Mouse (Mus musculus) embryonic fibroblast, embryonic 13.5 days (primary cell): ENCODE measurements at regions not wholly inside any gene's neighbourhood (a gene's known extent, or its start where the extent isn't known, plus 50 kb on each side); places are given as distances from the start of the nearest gene placed in this dataset.
A peak's percentile ranks its signal among the peaks of the same experiment; 100 is the strongest.

Experiments
- H3K27ac ChIP-seq: 2 replicates; pipeline ENCODE4 v1.5.1; 2012; ENCODE audit warnings: low read length, control low read depth, inconsistent platforms; ENCODE audit not compliant: insufficient read depth
- H3K4me1 ChIP-seq: 2 replicates; pipeline ENCODE4 v1.6.1; 2011; ENCODE audit warnings: low read length; ENCODE audit not compliant: control insufficient read depth, insufficient read depth
- H3K4me3 ChIP-seq: 2 replicates; pipeline ENCODE4 v1.5.1; 2011; ENCODE audit warnings: mild to moderate bottlenecking, control low read depth, low read length; ENCODE audit not compliant: insufficient read depth
- CTCF ChIP-seq: IDR thresholded peaks from 2 replicates; pipeline ENCODE4 v1.5.1; 2011; ENCODE audit warnings: mild to moderate bottlenecking, control low read depth, low read length, moderate library complexity, borderline replicate concordance; ENCODE audit not compliant: insufficient read depth
- POLR2A ChIP-seq: IDR thresholded peaks from 2 replicates; pipeline ENCODE4 v1.6.1; 2011; ENCODE audit warnings: low read depth, mild to moderate bottlenecking, control low read depth, low read length, moderate library complexity

- Histone ChIP-seq H3K4me3 (no peak overlapping the region), H3K4me1 (peaks cover 2% of the 10 kb centered on the region), H3K27ac (no peak overlapping the region)
- TF ChIP-seq CTCF (no peak), POLR2A (no peak)
Observed at GRCm38 (mm10) chr3:9137131-9137874, 472.6 kb downstream of the Zfp704 start.

GRCm38 (mm10) chr3:9133991-9134390, 475.9 kb downstream of the Zfp704 start:
- Histone ChIP-seq H3K27ac (no peak overlapping the region), H3K4me1 (peaks cover 7% of the 10 kb centered on the region), H3K4me3 (no peak overlapping the region)
- TF ChIP-seq CTCF (no peak), POLR2A (no peak)

GRCm38 (mm10) chr3:9132104-9132751, 477.7 kb downstream of the Zfp704 start:
- Histone ChIP-seq H3K27ac (peak overlapping the region; percentile 48; the same call in 1 of the 2 replicates), H3K4me3 (no peak overlapping the region), H3K4me1 (peaks cover 7% of the 10 kb centered on the region)
- TF ChIP-seq CTCF: no peak
- TF ChIP-seq POLR2A: no peak

- no peak for TF ChIP-seq POLR2A
- no peak for TF ChIP-seq CTCF
- Histone ChIP-seq H3K4me1 (peaks cover 7% of the 10 kb centered on the region), H3K4me3 (no peak overlapping the region), H3K27ac (no peak overlapping the region)
Observed at GRCm38 (mm10) chr3:9131366-9131765, 478.5 kb downstream of the Zfp704 start.

- H3K27ac ChIP-seq: no peak overlapping the region
- no peak overlapping the region for H3K4me3 ChIP-seq
- TF ChIP-seq CTCF (no peak), POLR2A (no peak)
- H3K4me1 ChIP-seq: peaks cover 7% of the 10 kb centered on the region
Observed at GRCm38 (mm10) chr3:9128407-9128806, 481.5 kb downstream of the Zfp704 start.

- H3K4me3 ChIP-seq: no peak overlapping the region
- no peaks in the 10 kb centered on the region for H3K4me1 ChIP-seq
- TF ChIP-seq CTCF: no peak
- no peak for TF ChIP-seq POLR2A
- H3K27ac ChIP-seq: no peak overlapping the region
Observed at GRCm38 (mm10) chr3:9123079-9123478, 486.8 kb downstream of the Zfp704 start.

- H3K4me1 ChIP-seq: no peaks in the 10 kb centered on the region
- no peak for TF ChIP-seq CTCF
- TF ChIP-seq POLR2A: no peak
- no peak overlapping the region for H3K4me3 ChIP-seq
- no peak overlapping the region for H3K27ac ChIP-seq
Observed at GRCm38 (mm10) chr3:9117913-9118312, 492.0 kb downstream of the Zfp704 start.

- no peak overlapping the region for H3K4me3 ChIP-seq
- no peaks in the 10 kb centered on the region for H3K4me1 ChIP-seq
- no peak overlapping the region for H3K27ac ChIP-seq
- TF ChIP-seq POLR2A (no peak), CTCF (no peak)
Observed at GRCm38 (mm10) chr3:9113410-9113809, 496.5 kb downstream of the Zfp704 start.

GRCm38 (mm10) chr3:9110741-9111140, 499.1 kb downstream of the Zfp704 start:
- TF ChIP-seq CTCF: no peak
- no peak for TF ChIP-seq POLR2A
- Histone ChIP-seq H3K27ac (no peak overlapping the region), H3K4me3 (no peak overlapping the region), H3K4me1 (no peaks in the 10 kb centered on the region)

GRCm38 (mm10) chr3:9109991-9110390, 499.9 kb downstream of the Zfp704 start:
- Histone ChIP-seq H3K27ac (no peak overlapping the region), H3K4me1 (no peaks in the 10 kb centered on the region), H3K4me3 (no peak overlapping the region)
- no peak for TF ChIP-seq CTCF
- TF ChIP-seq POLR2A: no peak
